Mouse (Mus musculus): ENCODE measurements at regions not wholly inside any gene's neighbourhood (a gene's known extent, or its start where the extent isn't known, plus 50 kb on each side); places are given as distances from the start of the nearest gene placed in this dataset.

DNA sequence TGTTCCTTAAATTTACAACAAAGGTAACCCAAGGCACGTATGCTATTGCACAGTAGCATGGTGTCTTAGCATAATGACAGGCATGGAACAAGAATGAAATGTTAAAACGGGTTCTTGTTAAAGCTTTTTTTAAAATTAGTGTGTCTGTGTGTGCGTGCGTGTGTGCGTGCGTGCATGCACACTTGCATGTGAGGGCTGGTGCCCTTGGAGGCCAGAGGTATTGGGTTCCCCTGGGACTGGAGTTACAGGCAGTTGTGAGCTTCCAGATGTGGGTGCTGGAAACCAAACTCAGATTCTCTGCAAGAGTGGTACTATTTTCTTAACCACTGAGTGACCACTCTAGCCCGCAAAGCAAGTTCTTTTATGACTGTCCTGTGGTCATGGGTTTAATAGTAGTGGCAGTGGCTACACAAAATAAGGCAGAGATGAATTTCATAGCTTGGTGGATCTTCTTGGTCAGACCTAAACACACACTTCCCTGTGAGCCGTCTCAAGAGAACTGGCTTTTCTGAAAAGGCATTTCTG is 59.3 kb upstream of the Dgkg start:
- TF ChIP-seq CTCF (IDR thresholded peaks at IDR 0.05; ENCODE audit: low read depth, low read length) (no peak), POLR2A (IDR thresholded peaks at IDR 0.05; ENCODE audit: extremely low read depth, insufficient read depth, low read length) (no peak)
